Mouse (Mus musculus): ENCODE measurements at regions not wholly inside any gene's neighbourhood (a gene's known extent, or its start where the extent isn't known, plus 50 kb on each side); places are given as distances from the start of the nearest gene placed in this dataset.

DNA sequence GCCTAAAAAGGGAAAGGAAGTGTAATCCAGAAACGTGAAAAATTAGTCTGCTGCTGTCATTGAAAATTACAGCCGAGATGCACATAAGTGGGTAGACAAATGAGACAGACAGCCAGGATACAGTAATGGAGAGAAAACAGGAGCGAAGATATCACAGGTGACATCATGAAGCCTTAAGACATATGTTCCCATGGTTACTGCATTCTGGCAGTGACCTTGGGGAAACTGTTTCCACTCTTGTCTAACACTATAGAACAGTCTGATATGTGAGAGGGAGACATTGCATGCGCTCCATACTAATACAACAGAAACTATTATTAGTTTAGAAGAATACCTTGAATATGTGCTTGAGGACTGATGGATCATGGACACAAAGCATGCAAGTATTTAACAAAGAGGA, 254.0 kb upstream of the Gimd1 start:
- no peaks in the 10 kb centered on the region for H3K27me3 ChIP-seq (ENCODE audit: control insufficient read depth, insufficient read depth, low read length)
- ATAC-seq (ENCODE audit: low FRiP score, low TSS enrichment) (no peak), DNase-seq (ENCODE audit: low spot score) (no peak)
- WGBS = 54% methylated on average over 4 of the region's 4 CpGs
- H3K27ac ChIP-seq (replicated peaks) = no peak overlapping the region
- H3K36me3 ChIP-seq (ENCODE audit: control insufficient read depth, insufficient read depth, low read length) = no peaks in the 10 kb centered on the region
- H3K4me3 ChIP-seq (ENCODE audit: low read depth, low read length) = no peak overlapping the region
- H3K9me3 ChIP-seq (ENCODE audit: control insufficient read depth, low read length) = no peaks in the 10 kb centered on the region
- TF ChIP-seq CTCF (IDR thresholded peaks at IDR 0.05; ENCODE audit: low read depth) (no peak), EP300 (optimal IDR thresholded peaks at IDR 0.05) (no peak)
- H3K4me1 ChIP-seq (replicated peaks; ENCODE audit: control insufficient read depth, insufficient read depth) = no peaks in the 10 kb centered on the region
- H3K4me2 ChIP-seq (replicated peaks; ENCODE audit: low read depth) = no peak overlapping the region
- H3K9ac ChIP-seq (ENCODE audit: low read length) = no peak overlapping the region

DNA sequence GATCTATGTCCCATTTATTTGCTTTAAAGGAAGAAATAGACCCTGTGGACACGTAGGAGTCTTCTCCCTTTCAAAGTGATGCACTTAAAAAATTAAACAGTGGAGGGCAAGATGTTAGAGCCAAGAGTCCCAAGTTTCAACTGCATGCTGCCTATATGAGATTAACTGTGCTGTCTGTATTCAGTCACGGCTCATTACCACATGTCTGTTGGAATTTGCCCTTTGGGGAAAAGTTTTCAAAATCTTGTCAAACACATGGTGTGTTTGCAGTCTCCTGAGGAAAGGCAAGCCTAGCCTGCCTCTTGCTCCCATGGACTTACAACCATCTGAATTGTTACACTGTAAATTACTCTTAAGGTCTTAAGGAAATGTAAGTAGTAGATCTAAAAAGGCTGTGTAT, 211.9 kb upstream of the Gimd1 start:
- no peak overlapping the region for H3K9ac ChIP-seq (ENCODE audit: low read length)

DNA sequence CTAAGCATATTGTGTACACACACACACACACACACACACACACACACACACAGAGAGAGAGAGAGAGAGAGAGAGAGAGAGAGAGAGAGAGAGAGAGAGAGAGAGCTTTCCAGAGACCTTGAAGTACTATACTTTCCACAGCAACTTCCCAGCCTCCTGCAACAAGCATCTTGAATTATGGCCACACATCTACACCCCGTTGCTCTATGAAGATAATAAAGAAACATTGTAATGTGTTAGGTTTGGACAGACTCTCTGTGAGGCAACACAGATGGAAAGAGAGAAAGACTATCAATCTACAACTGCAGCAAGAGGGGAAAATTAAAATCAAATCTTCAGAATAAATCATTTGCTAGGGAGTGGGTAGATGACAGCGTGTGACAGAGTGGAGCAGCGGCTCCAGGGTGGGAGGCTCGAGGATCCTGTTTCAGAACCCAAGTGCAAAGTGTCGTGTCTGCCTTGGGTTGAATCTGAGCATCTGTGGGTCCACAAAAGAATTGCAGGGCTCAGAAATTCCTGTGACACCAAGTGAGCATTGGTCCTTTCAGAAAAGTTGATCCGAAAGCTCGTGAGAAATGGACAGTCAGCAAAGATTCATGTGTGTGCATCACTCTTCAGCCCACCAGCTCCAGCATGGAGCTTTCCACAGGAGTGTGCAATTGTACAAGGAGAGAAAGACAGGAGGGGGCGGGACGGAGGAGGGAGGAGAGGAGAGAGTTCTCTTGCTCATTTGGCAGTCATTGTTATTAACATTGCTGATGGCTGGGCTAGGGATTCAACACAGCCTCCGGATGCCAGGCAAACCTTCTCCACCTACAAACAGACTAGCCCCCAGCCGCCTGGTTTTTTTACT, 203.6 kb upstream of the Gimd1 start:
- ATAC-seq (ENCODE audit: low FRiP score, low TSS enrichment) (no peak), DNase-seq (ENCODE audit: low spot score) (no peak)
- Histone ChIP-seq H3K9ac (ENCODE audit: low read length) (no peak overlapping the region), H3K4me2 (replicated peaks; ENCODE audit: low read depth) (no peak overlapping the region), H3K36me3 (ENCODE audit: control insufficient read depth, insufficient read depth, low read length) (no peaks in the 10 kb centered on the region), H3K9me3 (ENCODE audit: control insufficient read depth, low read length) (no peaks in the 10 kb centered on the region), H3K27ac (replicated peaks) (no peak overlapping the region), H3K4me3 (ENCODE audit: low read depth, low read length) (no peak overlapping the region), H3K27me3 (ENCODE audit: control insufficient read depth, insufficient read depth, low read length) (no peaks in the 10 kb centered on the region), H3K4me1 (replicated peaks; ENCODE audit: control insufficient read depth, insufficient read depth) (no peaks in the 10 kb centered on the region)
- 41% methylated on average over 11 of the region's 11 CpGs for WGBS
- TF ChIP-seq CTCF (IDR thresholded peaks at IDR 0.05; ENCODE audit: low read depth) (peak; percentile 57), EP300 (optimal IDR thresholded peaks at IDR 0.05) (no peak)

More for the DNA sequence above, 211.9 kb upstream of the Gimd1 start:
- ATAC-seq (ENCODE audit: low FRiP score, low TSS enrichment) (no peak), DNase-seq (ENCODE audit: low spot score) (no peak)
- 35% methylated on average over 2 of the region's 2 CpGs for WGBS
- Histone ChIP-seq H3K27me3 (ENCODE audit: control insufficient read depth, insufficient read depth, low read length) (no peaks in the 10 kb centered on the region), H3K4me3 (ENCODE audit: low read depth, low read length) (no peak overlapping the region), H3K36me3 (ENCODE audit: control insufficient read depth, insufficient read depth, low read length) (no peaks in the 10 kb centered on the region), H3K9me3 (ENCODE audit: control insufficient read depth, low read length) (no peaks in the 10 kb centered on the region), H3K4me2 (replicated peaks; ENCODE audit: low read depth) (no peak overlapping the region), H3K4me1 (replicated peaks; ENCODE audit: control insufficient read depth, insufficient read depth) (no peaks in the 10 kb centered on the region), H3K27ac (replicated peaks) (no peak overlapping the region)
- TF ChIP-seq EP300 (optimal IDR thresholded peaks at IDR 0.05) = no peak
- TF ChIP-seq CTCF (IDR thresholded peaks at IDR 0.05; ENCODE audit: low read depth) = no peak

DNA sequence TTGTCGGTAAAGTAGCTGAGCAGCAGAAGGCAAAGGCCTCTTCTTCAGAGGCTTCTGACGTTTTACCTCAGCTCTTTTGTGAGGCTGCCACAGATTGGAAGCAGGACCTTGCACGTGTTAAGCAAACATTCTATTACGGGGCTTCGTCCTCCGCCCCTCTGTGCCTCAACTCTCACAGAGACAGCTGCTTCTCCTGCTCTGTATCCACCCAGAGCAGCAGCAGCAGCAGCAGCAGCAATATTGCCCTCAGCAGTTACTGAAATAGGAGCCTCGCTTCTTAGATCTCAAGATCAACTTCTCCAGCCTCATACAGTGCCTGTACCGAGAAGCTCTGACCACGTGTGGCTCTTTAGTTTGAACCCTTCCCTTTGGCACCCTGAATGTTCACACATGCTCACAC, 202.4 kb upstream of the Gimd1 start:
- Histone ChIP-seq H3K9ac (ENCODE audit: low read length) (no peak overlapping the region), H3K9me3 (ENCODE audit: control insufficient read depth, low read length) (no peaks in the 10 kb centered on the region), H3K4me2 (replicated peaks; ENCODE audit: low read depth) (no peak overlapping the region), H3K36me3 (ENCODE audit: control insufficient read depth, insufficient read depth, low read length) (no peaks in the 10 kb centered on the region), H3K27me3 (ENCODE audit: control insufficient read depth, insufficient read depth, low read length) (no peaks in the 10 kb centered on the region), H3K4me3 (ENCODE audit: low read depth, low read length) (no peak overlapping the region), H3K4me1 (replicated peaks; ENCODE audit: control insufficient read depth, insufficient read depth) (no peaks in the 10 kb centered on the region), H3K27ac (replicated peaks) (no peak overlapping the region)
- no peak for TF ChIP-seq CTCF (IDR thresholded peaks at IDR 0.05; ENCODE audit: low read depth)
- TF ChIP-seq EP300 (optimal IDR thresholded peaks at IDR 0.05) = no peak
- WGBS = 39% methylated on average over 9 of the region's 9 CpGs
- no peak for DNase-seq (ENCODE audit: low spot score)
- no peak for ATAC-seq (ENCODE audit: low FRiP score, low TSS enrichment)

DNA sequence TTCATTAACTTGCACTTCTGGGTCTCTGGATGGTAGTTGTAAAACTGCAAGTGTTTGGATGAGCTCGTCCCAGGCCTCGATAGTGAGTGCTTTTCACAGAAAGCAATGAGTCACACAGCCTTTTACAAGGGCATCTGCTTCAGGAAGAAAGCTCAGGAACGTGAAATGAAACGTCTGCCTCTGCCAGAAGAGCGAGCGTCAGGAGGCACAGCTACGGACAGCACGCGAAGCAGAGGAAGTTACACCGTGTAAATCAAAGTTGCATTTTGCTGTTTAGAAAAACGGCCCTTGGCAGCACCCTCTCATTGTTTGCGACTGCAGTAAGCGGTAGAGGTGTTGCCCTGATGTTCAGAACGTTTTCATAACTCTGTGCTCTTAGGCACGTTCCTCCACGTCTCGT, 201.5 kb upstream of the Gimd1 start:
- Histone ChIP-seq H3K9ac (ENCODE audit: low read length) (no peak overlapping the region), H3K36me3 (ENCODE audit: control insufficient read depth, insufficient read depth, low read length) (no peaks in the 10 kb centered on the region), H3K27ac (replicated peaks) (no peak overlapping the region), H3K4me1 (replicated peaks; ENCODE audit: control insufficient read depth, insufficient read depth) (no peaks in the 10 kb centered on the region), H3K4me2 (replicated peaks; ENCODE audit: low read depth) (no peak overlapping the region), H3K4me3 (ENCODE audit: low read depth, low read length) (no peak overlapping the region), H3K9me3 (ENCODE audit: control insufficient read depth, low read length) (no peaks in the 10 kb centered on the region), H3K27me3 (ENCODE audit: control insufficient read depth, insufficient read depth, low read length) (no peaks in the 10 kb centered on the region)
- WGBS = 60% methylated on average over 17 of the region's 17 CpGs
- DNase-seq (ENCODE audit: low spot score) (no peak), ATAC-seq (ENCODE audit: low FRiP score, low TSS enrichment) (no peak)
- TF ChIP-seq CTCF (IDR thresholded peaks at IDR 0.05; ENCODE audit: low read depth) (no peak), EP300 (optimal IDR thresholded peaks at IDR 0.05) (no peak)

DNA sequence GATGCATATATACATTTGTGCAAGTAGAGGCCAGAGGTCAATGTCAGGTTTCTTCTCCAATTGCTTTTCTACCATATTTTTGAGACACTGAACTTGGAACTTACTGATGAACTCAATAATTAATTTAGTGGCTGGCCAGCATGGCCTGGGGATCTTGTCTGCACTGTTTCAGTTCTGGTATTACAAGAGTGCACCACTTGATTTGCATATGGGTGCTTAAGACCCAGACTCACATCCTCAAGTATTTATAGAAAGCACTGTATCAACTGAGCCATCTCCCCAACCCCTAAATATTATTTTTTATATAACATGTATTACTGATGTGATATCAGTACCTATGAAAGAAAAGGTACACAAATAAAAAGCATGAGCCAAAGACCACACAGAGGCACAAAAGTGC, 197.8 kb upstream of the Gimd1 start:
- Histone ChIP-seq H3K4me1 (replicated peaks; ENCODE audit: control insufficient read depth, insufficient read depth) (no peaks in the 10 kb centered on the region), H3K27ac (replicated peaks) (no peak overlapping the region), H3K9me3 (ENCODE audit: control insufficient read depth, low read length) (no peaks in the 10 kb centered on the region), H3K4me2 (replicated peaks; ENCODE audit: low read depth) (no peak overlapping the region), H3K36me3 (ENCODE audit: control insufficient read depth, insufficient read depth, low read length) (no peaks in the 10 kb centered on the region), H3K27me3 (ENCODE audit: control insufficient read depth, insufficient read depth, low read length) (no peaks in the 10 kb centered on the region), H3K4me3 (ENCODE audit: low read depth, low read length) (no peak overlapping the region), H3K9ac (ENCODE audit: low read length) (no peak overlapping the region)
- TF ChIP-seq CTCF (IDR thresholded peaks at IDR 0.05; ENCODE audit: low read depth) (no peak), EP300 (optimal IDR thresholded peaks at IDR 0.05) (no peak)
- DNase-seq (ENCODE audit: low spot score) (no peak), ATAC-seq (ENCODE audit: low FRiP score, low TSS enrichment) (no peak)

Measured in stomach, postnatal 0 days (tissue).